Mouse (Mus musculus) retina, postnatal 7 days (tissue): ENCODE results near the gene Znrf1.
"Not testable (repeated sequence)": the region's sequence is repeated elsewhere in the genome, so short reads cannot be mapped to it uniquely, and the experiment has no call there.

Experiments used
- DNase-seq: peaks from one replicate; pipeline ENCODE4 v3.0.0-alpha.2; 2012; ENCODE audit warnings: low read depth, low spot score

Gene Znrf1

GRCm38 (mm10) chr8:111628894-111629501, 93.1 kb downstream of the Znrf1 start:
- no peak for DNase-seq

- DNase-seq, result no peak
Observed at GRCm38 (mm10) chr8:111630105-111630521, 94.2 kb downstream of the Znrf1 start, which contains the start of gene Ldhd. TSS of gene Ldhd (minus strand) at chr8:111630374.

GRCm38 (mm10) chr8:111631589-111631988, 95.7 kb downstream of the Znrf1 start:
- no peak for DNase-seq

DNA sequence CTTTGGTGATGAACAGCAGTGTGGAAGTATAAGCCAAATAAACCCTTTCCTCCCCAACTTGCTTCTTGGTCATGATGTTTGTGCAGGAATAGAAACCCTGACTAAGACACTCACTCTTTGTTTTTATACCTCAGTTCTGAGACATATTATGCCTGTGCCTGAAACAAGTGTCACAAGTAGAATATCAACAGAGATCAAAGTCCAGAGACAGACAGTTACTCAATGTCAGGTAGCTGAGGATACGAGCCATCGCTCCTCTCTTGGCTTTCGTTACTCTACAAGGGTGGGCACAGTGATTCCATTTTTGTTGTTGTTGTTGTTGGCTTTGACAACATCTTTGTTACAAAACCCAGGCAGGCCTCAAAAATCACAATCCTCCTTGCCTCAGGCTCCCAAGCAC, 97.1 kb downstream of the Znrf1 start:
- no peak for DNase-seq

- no peak for DNase-seq
Observed at GRCm38 (mm10) chr8:111638086-111638485, 102.2 kb downstream of the Znrf1 start.

- no peak for DNase-seq
Observed at GRCm38 (mm10) chr8:111641064-111641463, 105.2 kb downstream of the Znrf1 start.

DNA sequence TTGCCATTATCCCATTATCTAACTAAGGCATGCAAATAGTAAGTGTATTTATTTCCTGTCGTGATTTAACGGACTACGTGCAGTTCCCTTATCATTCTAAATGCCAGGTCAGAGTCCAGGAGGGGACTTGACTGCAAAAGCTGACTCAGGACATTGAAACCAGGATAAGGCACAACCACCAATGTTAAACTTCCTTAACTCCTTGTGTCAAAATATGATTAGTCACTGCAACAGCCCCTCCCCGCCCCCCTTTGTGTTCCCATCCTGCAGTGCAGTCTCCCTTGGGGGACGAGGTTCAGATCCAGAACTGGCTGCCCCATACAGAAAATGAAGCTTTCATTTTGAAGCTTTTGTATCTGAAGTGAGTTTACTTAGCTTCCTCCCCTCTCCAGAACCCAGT, 106.6 kb downstream of the Znrf1 start:
- DNase-seq, result no peak

GRCm38 (mm10) chr8:111642939-111643263, 107.0 kb downstream of the Znrf1 start:
- no peak for DNase-seq

GRCm38 (mm10) chr8:111643264-111644141, 107.6 kb downstream of the Znrf1 start, which contains the start of gene Zfp1:
TSS of gene Zfp1 (plus strand) at chr8:111643401.
- DNase-seq, result peak; percentile 86

DNA sequence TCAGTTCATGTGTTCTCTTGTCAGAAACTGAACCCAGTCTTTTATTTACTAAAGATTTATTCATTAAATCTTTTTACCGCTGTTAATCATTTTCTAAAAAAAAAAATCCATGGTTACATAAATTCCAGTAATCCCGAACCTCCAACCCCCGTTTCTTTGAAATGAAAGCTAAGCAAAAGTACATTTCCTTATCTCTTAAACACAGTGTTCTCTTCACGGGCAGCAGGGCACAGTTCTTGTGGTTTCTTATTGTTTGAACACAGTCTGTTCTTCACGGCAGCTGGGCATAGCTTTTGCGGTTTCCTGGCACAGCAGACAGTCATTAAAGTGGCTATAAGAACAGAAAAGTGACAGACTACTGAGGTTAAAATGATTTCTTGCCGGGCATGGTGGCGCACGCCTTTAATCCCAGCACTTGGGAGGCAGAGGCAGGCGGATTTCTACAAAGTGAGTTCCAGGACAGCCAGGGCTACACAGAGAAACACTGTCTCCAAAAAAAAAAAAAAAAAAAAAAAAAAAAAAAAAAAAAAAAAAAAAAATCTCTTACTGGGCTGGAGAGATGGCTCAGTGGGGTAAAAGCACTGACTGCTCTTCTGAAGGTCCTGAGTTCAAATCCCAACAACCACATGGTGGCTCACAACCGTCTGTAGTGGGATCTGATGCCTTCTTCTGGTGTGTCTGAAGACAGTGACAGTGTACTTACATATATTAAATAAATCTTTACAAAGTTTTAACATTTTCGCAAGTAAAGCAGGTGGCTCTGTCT, 108.6 kb downstream of the Znrf1 start:
- DNase-seq, result not testable (repeated sequence)

DNA sequence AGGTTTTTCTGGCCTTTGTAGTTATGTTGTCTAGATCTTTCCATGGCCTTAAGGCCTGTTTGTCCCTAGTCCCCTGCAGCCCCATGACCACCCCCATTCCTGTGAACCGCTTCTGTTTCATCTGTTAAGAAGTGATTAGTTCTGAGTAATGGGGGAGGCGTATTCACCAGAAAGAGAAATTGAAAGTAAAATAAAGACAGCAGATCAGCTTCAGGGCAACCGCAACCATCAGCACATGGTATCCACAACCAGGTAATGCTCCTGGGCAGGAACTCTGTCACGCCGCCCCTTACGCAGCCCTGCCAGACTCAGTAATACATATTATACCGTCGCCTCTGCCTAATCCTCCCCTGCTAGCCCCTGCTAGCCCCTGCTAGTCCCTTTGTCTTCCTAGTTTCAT, 109.8 kb downstream of the Znrf1 start:
- DNase-seq, result no peak

DNA sequence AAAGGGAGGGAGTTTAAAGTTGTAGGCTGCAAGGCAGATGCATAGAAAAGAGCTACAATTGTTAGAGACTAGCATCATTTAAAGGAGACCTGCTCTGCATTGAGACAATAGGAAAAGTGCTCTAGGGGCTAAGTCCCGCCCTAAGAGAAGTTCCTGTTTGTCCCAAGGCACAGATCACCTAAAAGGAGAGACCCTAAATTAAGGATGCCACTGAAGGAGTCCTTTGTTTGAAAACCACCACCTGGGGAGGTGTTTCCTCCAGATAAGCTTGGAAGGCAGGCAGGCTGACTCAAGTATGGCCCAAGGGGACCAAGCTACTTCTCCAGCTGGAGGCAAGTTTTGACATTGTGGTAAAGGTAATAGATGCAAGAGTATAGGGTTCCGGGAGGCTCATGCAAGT, 112.9 kb downstream of the Znrf1 start:
- no peak for DNase-seq

DNA sequence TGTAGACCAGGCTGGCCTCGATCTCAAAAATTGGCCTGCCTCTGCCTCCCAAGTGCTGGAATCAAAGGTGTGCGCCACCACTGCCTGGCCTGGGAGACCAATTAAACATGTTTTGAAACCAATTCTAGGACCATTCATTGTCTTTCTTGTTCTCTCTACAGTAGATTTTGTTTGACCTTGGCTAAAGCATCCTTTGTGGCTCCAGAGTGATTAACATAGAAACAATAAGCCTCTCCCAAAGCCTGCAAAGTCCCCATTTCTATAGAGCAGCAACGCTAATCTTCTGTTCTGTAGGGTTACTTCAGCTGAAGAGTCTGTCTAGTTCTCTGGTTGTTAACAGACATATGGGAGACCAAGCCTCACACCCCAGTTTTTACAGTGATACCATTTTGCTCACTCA, 114.8 kb downstream of the Znrf1 start:
- no peak for DNase-seq

DNA sequence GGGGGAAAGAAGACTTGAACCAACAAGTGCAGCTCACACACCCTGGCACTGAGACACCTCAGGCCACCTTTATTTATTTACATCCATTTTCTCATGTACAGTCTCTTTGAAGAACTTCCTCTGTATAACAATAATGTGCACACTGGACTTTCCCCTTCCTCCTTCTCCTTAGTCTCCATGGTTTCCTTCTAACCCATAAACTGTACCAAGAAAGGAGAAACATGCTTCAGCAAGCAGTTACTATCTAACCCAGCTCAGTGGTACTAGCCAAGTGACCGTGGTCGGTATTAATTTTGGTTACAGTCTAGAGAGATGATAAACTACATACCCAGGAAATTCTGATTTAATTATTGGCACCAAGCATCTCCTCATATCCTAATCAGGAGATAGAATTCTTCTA, 117.6 kb downstream of the Znrf1 start:
- no peak for DNase-seq

- no peak for DNase-seq
Observed at GRCm38 (mm10) chr8:111657312-111657854, 121.5 kb downstream of the Znrf1 start.

DNA sequence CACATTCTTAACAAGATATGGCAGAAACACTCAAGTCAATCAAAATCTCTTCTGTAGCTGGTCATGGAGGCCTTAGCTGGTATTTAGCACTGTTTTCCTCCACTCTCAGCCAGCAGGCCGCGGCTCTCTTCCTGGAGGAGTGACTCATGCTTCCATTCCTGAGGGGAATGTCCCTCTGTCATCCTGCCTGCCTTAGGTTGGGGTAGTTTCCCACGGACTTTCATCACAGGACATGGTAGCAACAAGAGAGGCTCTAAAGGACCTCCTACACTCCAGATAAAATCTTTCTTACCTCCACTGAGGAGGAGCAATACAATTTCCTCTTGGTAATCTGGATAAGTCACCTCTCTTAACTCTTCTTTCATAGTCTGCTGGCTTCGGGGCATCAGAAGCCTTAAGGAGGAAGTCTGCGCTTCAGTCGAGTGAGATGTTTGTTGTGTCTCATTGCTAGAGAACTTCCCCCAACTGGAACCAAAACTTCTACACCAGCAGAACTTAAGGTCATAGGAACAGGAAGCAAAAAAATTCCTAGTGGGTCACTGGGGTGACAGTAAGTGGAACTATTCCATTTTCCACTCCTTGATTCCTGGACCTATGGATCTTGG, 123.0 kb downstream of the Znrf1 start:
- DNase-seq, result no peak

DNA sequence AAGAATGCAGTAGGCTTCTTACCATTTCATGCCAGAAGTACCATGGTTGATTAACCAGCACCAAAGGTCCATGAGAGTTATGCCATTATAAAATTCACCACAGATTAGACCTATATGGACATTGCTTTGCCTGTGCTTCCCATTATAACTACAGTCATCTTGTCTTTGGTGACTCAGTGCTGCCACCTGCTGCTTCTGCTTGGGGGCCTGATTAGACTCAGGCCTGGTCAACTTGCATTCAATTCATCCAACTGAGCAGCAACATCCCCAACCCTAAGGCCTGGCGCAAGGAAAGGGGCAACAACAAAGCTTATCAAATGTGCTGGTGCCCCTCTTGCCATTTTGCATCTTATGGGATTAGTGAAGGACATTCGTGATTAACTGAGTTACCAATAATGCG, 126.6 kb downstream of the Znrf1 start:
- DNase-seq, result peak; percentile 38

GRCm38 (mm10) chr8:111666751-111667150, 130.9 kb downstream of the Znrf1 start:
- DNase-seq, result no peak
